Mouse (Mus musculus) small intestine, adult 2 months (tissue): ENCODE measurements around the gene Rreb1.

Experiments used
- CTCF ChIP-seq: fragments of 200-500 bp; IDR thresholded peaks from 2 replicates; pipeline ENCODE4 v1.5.1; 2012; ENCODE audit warnings: low read depth, mild to moderate bottlenecking, control low read depth, inconsistent platforms, low read length, moderate library complexity, mixed read lengths; ENCODE audit not compliant: insufficient replicate concordance, insufficient read length; ENCODE audit errors: extremely low read depth
- POLR2A ChIP-seq: fragments of 200-500 bp; IDR thresholded peaks from 2 replicates; pipeline ENCODE4 v1.6.1; 2012; ENCODE audit warnings: low read depth, mild to moderate bottlenecking, control low read depth, inconsistent platforms, low read length, moderate library complexity

DNA sequence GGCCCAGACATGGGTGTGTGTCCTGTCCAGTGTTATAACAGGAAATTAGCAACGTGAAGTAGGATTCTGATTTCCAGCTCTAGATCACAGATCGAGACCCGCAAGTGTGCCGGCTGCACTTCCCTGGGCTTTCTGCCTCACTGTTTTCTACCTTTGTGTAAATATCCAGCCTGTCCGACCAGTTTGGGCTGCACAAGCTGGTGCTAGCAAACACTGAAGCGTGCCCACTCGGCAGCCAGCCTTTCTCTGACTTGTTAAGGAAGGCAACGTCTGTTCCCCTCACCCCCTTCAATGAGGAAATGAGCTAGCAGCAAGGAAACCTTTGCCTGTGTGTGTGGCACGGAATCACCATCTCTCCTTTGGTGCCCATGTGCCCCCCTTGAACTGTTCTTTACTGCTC lies 129.9 kb downstream of the Rreb1 start:
- no peak for TF ChIP-seq CTCF
- no peak for TF ChIP-seq POLR2A
